Mouse (Mus musculus): ENCODE results near the gene Cyp2t4.

DNA sequence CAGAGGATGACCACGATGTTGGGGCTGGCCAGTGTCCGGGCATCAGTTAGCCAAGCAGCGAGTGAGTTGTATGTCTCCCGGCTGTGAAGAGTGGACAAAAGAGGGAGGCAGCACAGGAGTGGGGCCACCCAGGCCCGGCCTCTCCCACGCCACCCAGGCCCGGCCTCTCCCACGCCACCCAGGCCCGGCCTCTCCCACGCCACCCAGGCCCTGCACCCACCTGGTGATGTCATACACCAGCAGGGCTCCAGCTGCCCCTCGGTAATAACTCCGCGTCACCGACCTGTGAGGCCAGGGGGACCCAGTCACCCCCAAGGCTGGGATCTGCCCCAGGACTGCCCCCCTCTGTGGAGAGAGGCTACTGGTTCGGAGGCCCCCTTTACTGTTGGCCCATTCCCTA, 21.0 kb downstream of the Cyp2t4 start:
- no peak for TF ChIP-seq CTCF (IDR thresholded peaks at IDR 0.05; ENCODE audit: control insufficient read depth, insufficient read depth, insufficient replicate concordance, low read depth, low read length)
- no peak for TF ChIP-seq POLR2A (IDR thresholded peaks at IDR 0.05; ENCODE audit: control insufficient read depth, low read depth, low read length)

All from testis, adult 2 months (tissue).